Mouse (Mus musculus): ENCODE data around the gene Immp2l. TPM values are rescaled to one million over a fixed set of nuclear protein-coding genes. Genes with fewer than 3 reads are reported as not detected.

Gene Immp2l
- polyA plus RNA-seq, 1 experiment = 14.8 TPM

GRCm38 (mm10) chr12:41224538-41224937, 200.6 kb downstream of the Immp2l start:
- WGBS = 61% methylated on average over 4 of the region's 4 CpGs
- no peaks in the 10 kb centered on the region for H3K36me3 ChIP-seq (ENCODE audit: control insufficient read depth, insufficient read depth, low read length)
- no peaks in the 10 kb centered on the region for H3K4me1 ChIP-seq (ENCODE audit: control insufficient read depth, insufficient read depth, low read length)
- DNase-seq = no peak
- no peak overlapping the region for H3K27ac ChIP-seq (ENCODE audit: insufficient read depth, low read depth, low read length)
- TF ChIP-seq POLR2A (IDR thresholded peaks at IDR 0.05; ENCODE audit: low read depth, low read length) (no peak), CTCF (conservative IDR thresholded peaks at IDR 0.05; ENCODE audit: insufficient read depth, insufficient read length, low read depth, low read length) (no peak)
- H3K4me3 ChIP-seq (ENCODE audit: insufficient read depth, low read depth, low read length) = no peak overlapping the region
- H3K27me3 ChIP-seq (replicated peaks; ENCODE audit: control insufficient read depth, insufficient read depth, low read length) = no peaks in the 10 kb centered on the region

- Histone ChIP-seq H3K36me3 (ENCODE audit: control insufficient read depth, insufficient read depth, low read length) (no peaks in the 10 kb centered on the region), H3K27ac (ENCODE audit: insufficient read depth, low read depth, low read length) (no peak overlapping the region), H3K4me1 (ENCODE audit: control insufficient read depth, insufficient read depth, low read length) (no peaks in the 10 kb centered on the region), H3K4me3 (ENCODE audit: insufficient read depth, low read depth, low read length) (no peak overlapping the region), H3K27me3 (replicated peaks; ENCODE audit: control insufficient read depth, insufficient read depth, low read length) (no peaks in the 10 kb centered on the region)
- 37% methylated on average over 2 of the region's 2 CpGs for WGBS
- no peak for TF ChIP-seq CTCF (conservative IDR thresholded peaks at IDR 0.05; ENCODE audit: insufficient read depth, insufficient read length, low read depth, low read length)
- TF ChIP-seq POLR2A (IDR thresholded peaks at IDR 0.05; ENCODE audit: low read depth, low read length) = no peak
- no peak for DNase-seq
Measured at GRCm38 (mm10) chr12:41231966-41232365, 208.1 kb downstream of the Immp2l start.

- H3K36me3 ChIP-seq (ENCODE audit: control insufficient read depth, insufficient read depth, low read length) = no peaks in the 10 kb centered on the region
- no peak overlapping the region for H3K27ac ChIP-seq (ENCODE audit: insufficient read depth, low read depth, low read length)
- WGBS = 79% methylated on average over 3 of the region's 3 CpGs
- H3K27me3 ChIP-seq (replicated peaks; ENCODE audit: control insufficient read depth, insufficient read depth, low read length) = no peaks in the 10 kb centered on the region
- no peak for DNase-seq
- TF ChIP-seq CTCF (conservative IDR thresholded peaks at IDR 0.05; ENCODE audit: insufficient read depth, insufficient read length, low read depth, low read length) = no peak
- TF ChIP-seq POLR2A (IDR thresholded peaks at IDR 0.05; ENCODE audit: low read depth, low read length) = no peak
- no peaks in the 10 kb centered on the region for H3K4me1 ChIP-seq (ENCODE audit: control insufficient read depth, insufficient read depth, low read length)
- no peak overlapping the region for H3K4me3 ChIP-seq (ENCODE audit: insufficient read depth, low read depth, low read length)
Measured at GRCm38 (mm10) chr12:41237880-41238279, 214.0 kb downstream of the Immp2l start.

GRCm38 (mm10) chr12:41241221-41241620, 217.3 kb downstream of the Immp2l start:
- no peak for TF ChIP-seq POLR2A (IDR thresholded peaks at IDR 0.05; ENCODE audit: low read depth, low read length)
- no peak for TF ChIP-seq CTCF (conservative IDR thresholded peaks at IDR 0.05; ENCODE audit: insufficient read depth, insufficient read length, low read depth, low read length)
- Histone ChIP-seq H3K36me3 (ENCODE audit: control insufficient read depth, insufficient read depth, low read length) (no peaks in the 10 kb centered on the region), H3K27ac (ENCODE audit: insufficient read depth, low read depth, low read length) (no peak overlapping the region), H3K4me1 (ENCODE audit: control insufficient read depth, insufficient read depth, low read length) (no peaks in the 10 kb centered on the region), H3K27me3 (replicated peaks; ENCODE audit: control insufficient read depth, insufficient read depth, low read length) (no peaks in the 10 kb centered on the region), H3K4me3 (ENCODE audit: insufficient read depth, low read depth, low read length) (no peak overlapping the region)
- 66% methylated on average over 2 of the region's 2 CpGs for WGBS
- DNase-seq = no peak

- no peak for TF ChIP-seq CTCF (conservative IDR thresholded peaks at IDR 0.05; ENCODE audit: insufficient read depth, insufficient read length, low read depth, low read length)
- no peak for TF ChIP-seq POLR2A (IDR thresholded peaks at IDR 0.05; ENCODE audit: low read depth, low read length)
- no peak for DNase-seq
- 98% methylated on average over 1 of the region's 1 CpGs for WGBS
- Histone ChIP-seq H3K4me1 (ENCODE audit: control insufficient read depth, insufficient read depth, low read length) (no peaks in the 10 kb centered on the region), H3K4me3 (ENCODE audit: insufficient read depth, low read depth, low read length) (no peak overlapping the region), H3K36me3 (ENCODE audit: control insufficient read depth, insufficient read depth, low read length) (no peaks in the 10 kb centered on the region), H3K27me3 (replicated peaks; ENCODE audit: control insufficient read depth, insufficient read depth, low read length) (no peaks in the 10 kb centered on the region), H3K27ac (ENCODE audit: insufficient read depth, low read depth, low read length) (no peak overlapping the region)
Measured at GRCm38 (mm10) chr12:41248254-41248653, 224.4 kb downstream of the Immp2l start.

GRCm38 (mm10) chr12:41250123-41250522, 226.2 kb downstream of the Immp2l start:
- Histone ChIP-seq H3K4me1 (ENCODE audit: control insufficient read depth, insufficient read depth, low read length) (no peaks in the 10 kb centered on the region), H3K36me3 (ENCODE audit: control insufficient read depth, insufficient read depth, low read length) (no peaks in the 10 kb centered on the region), H3K27ac (ENCODE audit: insufficient read depth, low read depth, low read length) (no peak overlapping the region), H3K4me3 (ENCODE audit: insufficient read depth, low read depth, low read length) (no peak overlapping the region), H3K27me3 (replicated peaks; ENCODE audit: control insufficient read depth, insufficient read depth, low read length) (no peaks in the 10 kb centered on the region)
- DNase-seq = no peak
- WGBS = 84% methylated on average over 3 of the region's 3 CpGs
- TF ChIP-seq CTCF (conservative IDR thresholded peaks at IDR 0.05; ENCODE audit: insufficient read depth, insufficient read length, low read depth, low read length) (no peak), POLR2A (IDR thresholded peaks at IDR 0.05; ENCODE audit: low read depth, low read length) (no peak)

GRCm38 (mm10) chr12:41257905-41258304, 234.0 kb downstream of the Immp2l start:
- TF ChIP-seq POLR2A (IDR thresholded peaks at IDR 0.05; ENCODE audit: low read depth, low read length) (no peak), CTCF (conservative IDR thresholded peaks at IDR 0.05; ENCODE audit: insufficient read depth, insufficient read length, low read depth, low read length) (no peak)
- Histone ChIP-seq H3K27ac (ENCODE audit: insufficient read depth, low read depth, low read length) (no peak overlapping the region), H3K27me3 (replicated peaks; ENCODE audit: control insufficient read depth, insufficient read depth, low read length) (no peaks in the 10 kb centered on the region), H3K4me1 (ENCODE audit: control insufficient read depth, insufficient read depth, low read length) (no peaks in the 10 kb centered on the region), H3K4me3 (ENCODE audit: insufficient read depth, low read depth, low read length) (no peak overlapping the region), H3K36me3 (ENCODE audit: control insufficient read depth, insufficient read depth, low read length) (no peaks in the 10 kb centered on the region)
- 75% methylated on average over 2 of the region's 2 CpGs for WGBS
- no peak for DNase-seq

- TF ChIP-seq POLR2A (IDR thresholded peaks at IDR 0.05; ENCODE audit: low read depth, low read length) = no peak
- TF ChIP-seq CTCF (conservative IDR thresholded peaks at IDR 0.05; ENCODE audit: insufficient read depth, insufficient read length, low read depth, low read length) = no peak
- no peaks in the 10 kb centered on the region for H3K27me3 ChIP-seq (replicated peaks; ENCODE audit: control insufficient read depth, insufficient read depth, low read length)
- H3K4me3 ChIP-seq (ENCODE audit: insufficient read depth, low read depth, low read length) = no peak overlapping the region
- WGBS = 69% methylated on average over 2 of the region's 2 CpGs
- no peaks in the 10 kb centered on the region for H3K36me3 ChIP-seq (ENCODE audit: control insufficient read depth, insufficient read depth, low read length)
- DNase-seq = no peak
- H3K27ac ChIP-seq (ENCODE audit: insufficient read depth, low read depth, low read length) = no peak overlapping the region
- no peaks in the 10 kb centered on the region for H3K4me1 ChIP-seq (ENCODE audit: control insufficient read depth, insufficient read depth, low read length)
Measured at GRCm38 (mm10) chr12:41259608-41260007, 235.7 kb downstream of the Immp2l start.

All from kidney, adult 2 months (tissue).